Mouse (Mus musculus) ES-Bruce4 (cell line): ENCODE results near the gene Tbc1d1.

ENCODE experiments used
- CTCF ChIP-seq: IDR thresholded peaks from one replicate; pipeline ENCODE4 v1.8.1; 2011; ENCODE audit warnings: low read depth, low read length
- EP300 ChIP-seq: IDR thresholded peaks from 2 replicates; pipeline ENCODE4 v1.6.1; 2011; ENCODE audit warnings: low read depth, low read length; ENCODE audit not compliant: insufficient read depth
- POLR2A ChIP-seq: IDR thresholded peaks from one replicate; pipeline ENCODE4 v1.8.1; 2011; ENCODE audit warnings: low read length; ENCODE audit not compliant: insufficient read depth

DNA sequence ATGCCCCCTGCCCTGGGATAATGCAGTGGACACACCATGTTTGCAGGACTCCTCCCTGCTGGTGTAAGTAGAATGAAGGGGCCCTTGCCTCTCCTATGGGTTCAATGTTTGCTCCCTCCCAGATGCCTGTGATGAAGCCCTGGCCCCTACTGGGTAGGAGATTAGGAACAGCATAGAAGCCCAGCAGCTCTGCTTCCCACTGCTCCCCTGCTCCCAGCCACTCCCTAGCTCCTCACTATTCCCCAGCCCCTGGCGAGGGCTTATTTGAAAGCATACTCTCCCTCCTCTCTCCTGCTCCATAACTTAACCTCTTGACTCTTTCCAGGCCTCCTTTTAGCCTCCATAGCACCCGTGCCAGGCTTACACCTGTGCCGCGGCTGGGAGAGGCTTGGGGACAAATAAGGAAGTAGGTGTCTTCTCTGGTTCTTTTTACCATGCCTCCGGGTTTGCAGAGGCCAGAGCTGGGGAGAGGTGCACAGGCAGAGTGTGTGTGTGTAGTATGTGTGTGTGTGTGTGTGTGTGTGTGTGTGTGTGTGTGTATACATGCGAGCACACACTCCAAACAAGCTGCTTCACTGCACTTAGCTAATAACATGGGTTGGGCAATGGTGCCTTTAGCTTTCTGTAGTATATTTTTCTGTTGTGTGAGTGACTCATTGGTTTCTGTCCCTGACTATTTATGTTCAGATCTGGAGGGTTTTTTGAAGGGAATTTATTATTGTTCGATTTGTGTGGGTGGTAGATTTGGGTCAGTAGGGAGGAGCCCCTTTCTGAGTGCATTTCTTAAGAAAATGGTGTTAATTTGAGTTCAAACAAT lies 143.6 kb downstream of the Tbc1d1 start:
- no peak for TF ChIP-seq CTCF
- no peak for TF ChIP-seq EP300
- no peak for TF ChIP-seq POLR2A
